Mouse (Mus musculus) small intestine, adult 2 months (tissue): ENCODE measurements around the gene Ism2. TPM values are rescaled to one million over a fixed set of nuclear protein-coding genes. Genes with fewer than 3 reads are reported as not detected.
A peak's percentile ranks its signal among the peaks of the same experiment; 100 is the strongest.
"Not testable (repeated sequence)": the region's sequence is repeated elsewhere in the genome, so short reads cannot be mapped to it uniquely, and the experiment has no call there.

Experiments used
- H3K27ac ChIP-seq: fragments of 200-500 bp; 2 replicates; pipeline ENCODE4 v1.5.1; 2012; ENCODE audit warnings: low read depth, low read length, control low read depth, inconsistent platforms; ENCODE audit not compliant: insufficient read depth
- H3K27me3 ChIP-seq: fragments of 200-500 bp; 2 replicates; pipeline ENCODE4 v1.6.1; 2012; ENCODE audit warnings: mild to moderate bottlenecking, moderate library complexity, low read length, inconsistent platforms; ENCODE audit not compliant: control insufficient read depth, insufficient read depth
- H3K36me3 ChIP-seq: fragments of 200-500 bp; 2 replicates; pipeline ENCODE4 v1.6.1; 2012; ENCODE audit warnings: mild to moderate bottlenecking, low read length, control low read depth, inconsistent platforms; ENCODE audit not compliant: control insufficient read depth, insufficient read depth
- H3K4me1 ChIP-seq: fragments of 200-500 bp; 2 replicates; pipeline ENCODE4 v1.6.1; 2012; ENCODE audit warnings: low read length, inconsistent platforms, mixed read lengths; ENCODE audit not compliant: control insufficient read depth, insufficient read depth, insufficient read length
- H3K4me3 ChIP-seq: fragments of 200-500 bp; 2 replicates; pipeline ENCODE4 v1.5.1; 2012; ENCODE audit warnings: low read depth, mild to moderate bottlenecking, control low read depth, inconsistent platforms, low read length, moderate library complexity
- CTCF ChIP-seq: fragments of 200-500 bp; IDR thresholded peaks from 2 replicates; pipeline ENCODE4 v1.5.1; 2012; ENCODE audit warnings: low read depth, mild to moderate bottlenecking, control low read depth, inconsistent platforms, low read length, moderate library complexity, mixed read lengths; ENCODE audit not compliant: insufficient replicate concordance, insufficient read length; ENCODE audit errors: extremely low read depth
- POLR2A ChIP-seq: fragments of 200-500 bp; IDR thresholded peaks from 2 replicates; pipeline ENCODE4 v1.6.1; 2012; ENCODE audit warnings: low read depth, mild to moderate bottlenecking, control low read depth, inconsistent platforms, low read length, moderate library complexity
- WGBS: fragments of 180-500 bp; shearing (Covaris S2); methylation state at CpG from one replicate; pipeline ENCODE4 v1.1.7; 2018; 5-methylcytosine and 5-hydroxymethylcytosine counted together
- polyA plus RNA-seq: library from polyadenylated mRNA; depleted of rRNA; stranded (reverse); fragments of >200 nt; gene quantifications from 2 replicates; pipeline ENCODE4 v1.2.3, GENCODE M21; 2012

Gene Ism2
- polyA plus RNA-seq, 1 experiment: 0.25 TPM

- Histone ChIP-seq H3K36me3 (peaks cover 33% of the 10 kb centered on the region), H3K4me3 (no peak overlapping the region), H3K27me3 (no peaks in the 10 kb centered on the region), H3K27ac (no peak overlapping the region), H3K4me1 (no peaks in the 10 kb centered on the region)
- 92% methylated on average over 1 of the region's 1 CpGs for WGBS
- no peak for TF ChIP-seq POLR2A
- no peak for TF ChIP-seq CTCF
These were observed 18.4 kb upstream of the Ism2 start for GRCm38 (mm10) chr12:87317951-87318350.

GRCm38 (mm10) chr12:87313098-87313497 lies 13.6 kb upstream of the Ism2 start:
- WGBS: 83% methylated on average over 2 of the region's 2 CpGs
- H3K36me3 ChIP-seq: peaks cover 59% of the 10 kb centered on the region
- H3K4me3 ChIP-seq: no peak overlapping the region
- H3K4me1 ChIP-seq: no peaks in the 10 kb centered on the region
- H3K27ac ChIP-seq: no peak overlapping the region
- no peaks in the 10 kb centered on the region for H3K27me3 ChIP-seq
- TF ChIP-seq POLR2A (no peak), CTCF (no peak)

- not testable (repeated sequence) for H3K4me3 ChIP-seq, H3K27me3 ChIP-seq, H3K4me1 ChIP-seq, H3K27ac ChIP-seq
- WGBS: 84% methylated on average over 4 of the region's 4 CpGs
- peaks cover 28% of the 10 kb centered on the region for H3K36me3 ChIP-seq
These were observed 7.0 kb upstream of the Ism2 start for GRCm38 (mm10) chr12:87306584-87306844.

GRCm38 (mm10) chr12:87305767-87306583 lies 6.5 kb upstream of the Ism2 start:
- no peak for TF ChIP-seq POLR2A
- TF ChIP-seq CTCF: no peak
- Histone ChIP-seq H3K4me3 (no peak overlapping the region), H3K27me3 (no peaks in the 10 kb centered on the region), H3K36me3 (peaks cover 25% of the 10 kb centered on the region), H3K4me1 (no peaks in the 10 kb centered on the region), H3K27ac (no peak overlapping the region)
- WGBS: 44% methylated on average over 13 of the region's 13 CpGs

GRCm38 (mm10) chr12:87301189-87301588 lies 1.7 kb upstream of the Ism2 start:
- peaks cover 10% of the 10 kb centered on the region; the same call in 1 of the 2 replicates for H3K4me1 ChIP-seq
- 57% methylated on average over 4 of the region's 4 CpGs for WGBS
- H3K36me3 ChIP-seq: no peaks in the 10 kb centered on the region
- H3K27ac ChIP-seq: no peak overlapping the region
- TF ChIP-seq POLR2A (no peak), CTCF (no peak)
- H3K27me3 ChIP-seq: peaks cover 14% of the 10 kb centered on the region; the same call in 1 of the 2 replicates
- H3K4me3 ChIP-seq: no peak overlapping the region

- peaks cover 14% of the 10 kb centered on the region; the same call in 1 of the 2 replicates for H3K27me3 ChIP-seq
- 3% methylated on average over 9 of the region's 9 CpGs for WGBS
- no peaks in the 10 kb centered on the region for H3K36me3 ChIP-seq
- no peak overlapping the region for H3K27ac ChIP-seq
- peak overlapping the region; percentile 72 for H3K4me3 ChIP-seq
- TF ChIP-seq CTCF (no peak), POLR2A (no peak)
- peaks cover 10% of the 10 kb centered on the region; the same call in 1 of the 2 replicates for H3K4me1 ChIP-seq
These were observed 861 bp upstream of the Ism2 start for GRCm38 (mm10) chr12:87300441-87300690.

GRCm38 (mm10) chr12:87299037-87299656 lies 358 bp downstream of the Ism2 start:
- Histone ChIP-seq H3K4me1 (peaks cover 10% of the 10 kb centered on the region; the same call in 1 of the 2 replicates), H3K27me3 (peaks cover 14% of the 10 kb centered on the region; the same call in 1 of the 2 replicates), H3K36me3 (no peaks in the 10 kb centered on the region), H3K4me3 (peak overlapping the region; percentile 72), H3K27ac (no peak overlapping the region)
- TF ChIP-seq POLR2A (no peak), CTCF (no peak)
- WGBS: 13% methylated on average over 29 of the region's 29 CpGs
